Mouse (Mus musculus) lung, postnatal 0 days (tissue): ENCODE data around the gene Diaph3. TPM values are rescaled to one million over a fixed set of nuclear protein-coding genes. Genes with fewer than 3 reads are reported as not detected.

ENCODE experiments used
- ATAC-seq: fragments of 200-750 bp; cut with Nextera tagmentation; 2 replicates; pipeline ENCODE4 v1.8.0; 2017; ENCODE audit warnings: moderate library complexity
- DNase-seq: peaks from one replicate; pipeline ENCODE4 v3.0.0-alpha.2; 2016; ENCODE audit warnings: low spot score
- H3K27ac ChIP-seq: fragments of 300-500 bp; sonication (generic); 2 replicates; pipeline ENCODE4 v1.5.1; 2014; ENCODE audit warnings: antibody characterized with exemption, mild to moderate bottlenecking, low read length, mixed read lengths
- H3K27me3 ChIP-seq: fragments of 300-500 bp; sonication (generic); replicated peaks from 2 replicates; pipeline ENCODE4 v1.6.1; 2014; ENCODE audit warnings: low read length, mixed read lengths; ENCODE audit not compliant: insufficient read depth
- H3K36me3 ChIP-seq: fragments of 300-500 bp; sonication (generic); 2 replicates; pipeline ENCODE4 v1.6.1; 2014; ENCODE audit warnings: low read length, mixed read lengths; ENCODE audit not compliant: insufficient read depth
- H3K4me1 ChIP-seq: fragments of 300-500 bp; sonication (generic); 2 replicates; pipeline ENCODE4 v1.6.1; 2014; ENCODE audit warnings: antibody characterized with exemption, low read depth, low read length, mixed read lengths; ENCODE audit not compliant: insufficient read depth
- H3K4me2 ChIP-seq: fragments of 300-500 bp; sonication (generic); replicated peaks from 2 replicates; pipeline ENCODE4 v1.6.1; 2014; ENCODE audit warnings: low read depth, mild to moderate bottlenecking, low read length, moderate library complexity, mixed read lengths
- H3K4me3 ChIP-seq: fragments of 300-500 bp; sonication (generic); 2 replicates; pipeline ENCODE4 v1.5.1; 2014; ENCODE audit warnings: low read depth, low read length
- H3K9ac ChIP-seq: fragments of 300-500 bp; sonication (generic); replicated peaks from 2 replicates; pipeline ENCODE4 v1.6.1; 2014; ENCODE audit warnings: low read depth, mild to moderate bottlenecking
- H3K9me3 ChIP-seq: fragments of 300-500 bp; sonication (generic); 2 replicates; pipeline ENCODE4 v1.6.1; 2016; ENCODE audit warnings: low read length, mixed read lengths
- CTCF ChIP-seq: IDR thresholded peaks from 2 replicates; pipeline ENCODE4 v1.5.1; 2016; ENCODE audit warnings: antibody characterized with exemption, mild to moderate bottlenecking
- EP300 ChIP-seq: IDR thresholded peaks from 2 replicates; pipeline ENCODE4 v1.6.1; 2016; ENCODE audit warnings: antibody characterized with exemption, mild to moderate bottlenecking, control low read depth
- WGBS: fragments of 180-500 bp; shearing (Covaris S2); extraction: QIAGEN DNeasy Blood & Tissue Kit; methylation state at CpG from one replicate; pipeline ENCODE4 v1.1.7; 2014; 5-methylcytosine and 5-hydroxymethylcytosine counted together
- polyA plus RNA-seq: library from polyadenylated mRNA; unstranded; fragments of >200 nt; fragmentation: Nextera tagmentation; extraction: Ambion mirVana; gene quantifications from 2 replicates; pipeline ENCODE4 v1.2.1, GENCODE M21; 2015

Diaph3 gene
- polyA plus RNA-seq, 1 experiment from 2014 or later: 2.3 TPM

DNA sequence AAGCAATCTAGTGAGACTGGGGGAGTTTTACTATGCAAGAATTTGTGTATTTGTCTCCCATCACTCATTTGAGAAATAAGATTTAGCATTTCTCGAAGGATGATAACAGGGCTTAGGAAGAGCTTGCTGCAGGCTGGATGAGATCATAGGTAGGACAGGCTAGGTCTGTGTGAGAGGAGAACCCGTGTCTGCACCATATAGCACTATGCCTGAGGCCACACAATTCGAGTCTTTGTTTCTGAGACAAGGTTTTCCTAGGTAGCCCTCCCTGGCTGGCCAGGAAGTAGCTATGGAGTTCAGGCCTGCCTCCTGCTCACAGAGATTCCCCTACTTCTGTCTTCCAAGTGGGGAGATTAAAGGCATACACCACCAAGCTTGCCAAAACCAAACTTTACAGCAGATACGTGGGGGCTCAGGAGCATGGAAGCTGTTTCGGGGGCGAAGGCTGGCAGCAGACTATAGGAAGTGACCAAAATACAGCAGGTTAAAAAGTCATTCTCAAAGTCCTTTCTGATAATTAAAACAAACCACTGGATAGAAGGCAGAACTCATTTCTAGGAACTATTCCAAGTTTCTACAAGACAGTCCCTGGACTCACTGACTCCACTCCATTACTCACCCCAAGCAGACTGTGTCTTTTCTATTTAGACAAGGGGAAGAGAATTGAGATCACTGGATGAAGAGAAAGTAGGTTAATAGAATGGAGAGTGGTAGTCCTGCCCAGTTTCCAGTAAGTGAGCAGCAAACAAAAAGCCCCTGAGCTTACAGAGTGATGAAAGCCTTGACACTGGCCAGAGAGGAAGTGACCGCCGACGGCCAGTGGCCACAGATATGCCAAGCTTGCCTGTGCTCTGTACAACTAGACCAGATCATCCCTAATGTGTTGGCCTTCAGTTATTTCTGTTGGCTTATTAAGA lies 383.2 kb downstream of the Diaph3 start:
- 65% methylated on average over 9 of the region's 9 CpGs for WGBS
- no peak overlapping the region for H3K4me2 ChIP-seq
- no peaks in the 10 kb centered on the region for H3K4me1 ChIP-seq
- no peaks in the 10 kb centered on the region for H3K9me3 ChIP-seq
- TF ChIP-seq EP300 (no peak), CTCF (no peak)
- no peaks in the 10 kb centered on the region for H3K27me3 ChIP-seq
- DNase-seq (peak; percentile 22), ATAC-seq (no peak; the same call in 1 of the 2 replicates)
- no peak overlapping the region for H3K4me3 ChIP-seq
- no peak overlapping the region for H3K9ac ChIP-seq
- no peak overlapping the region for H3K27ac ChIP-seq
- H3K36me3 ChIP-seq: no peaks in the 10 kb centered on the region

- Histone ChIP-seq H3K27ac (no peak overlapping the region), H3K4me1 (no peaks in the 10 kb centered on the region), H3K4me3 (no peak overlapping the region), H3K9ac (no peak overlapping the region), H3K27me3 (no peaks in the 10 kb centered on the region), H3K9me3 (no peaks in the 10 kb centered on the region), H3K36me3 (no peaks in the 10 kb centered on the region), H3K4me2 (no peak overlapping the region)
- DNase-seq (no peak), ATAC-seq (no peak)
- TF ChIP-seq CTCF: no peak
- no peak for TF ChIP-seq EP300
- 57% methylated on average over 4 of the region's 4 CpGs for WGBS
These were observed 383.9 kb downstream of the Diaph3 start for GRCm38 (mm10) chr14:86757132-86757531.

GRCm38 (mm10) chr14:86750351-86750750 lies 390.7 kb downstream of the Diaph3 start:
- H3K4me2 ChIP-seq: no peak overlapping the region
- DNase-seq (no peak), ATAC-seq (no peak)
- no peak overlapping the region for H3K27ac ChIP-seq
- no peak for TF ChIP-seq CTCF
- TF ChIP-seq EP300: no peak
- H3K9ac ChIP-seq: no peak overlapping the region
- no peaks in the 10 kb centered on the region for H3K9me3 ChIP-seq
- no peaks in the 10 kb centered on the region for H3K4me1 ChIP-seq
- H3K36me3 ChIP-seq: no peaks in the 10 kb centered on the region
- H3K4me3 ChIP-seq: no peak overlapping the region
- H3K27me3 ChIP-seq: no peaks in the 10 kb centered on the region
- WGBS: 86% methylated on average over 7 of the region's 7 CpGs

DNA sequence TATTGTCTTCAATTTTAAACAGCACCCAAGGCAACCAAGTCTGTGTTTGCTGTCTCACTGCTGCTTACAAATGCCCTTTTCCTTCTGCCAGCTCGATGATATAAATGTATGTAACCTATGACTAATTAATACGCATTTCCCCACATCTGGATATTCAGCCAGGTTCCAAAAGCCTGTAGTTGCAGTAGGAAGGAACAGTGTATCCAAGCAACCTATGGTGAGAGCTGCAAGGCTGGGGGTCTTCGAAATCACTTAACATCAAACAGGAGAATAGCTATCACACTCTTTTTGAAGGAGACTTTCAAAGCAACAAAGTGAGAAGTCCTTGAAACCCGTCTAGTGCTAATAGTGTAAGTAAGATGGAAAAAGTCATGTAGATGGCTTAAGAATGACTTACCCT lies 391.6 kb downstream of the Diaph3 start:
- ATAC-seq (no peak), DNase-seq (no peak)
- no peaks in the 10 kb centered on the region for H3K27me3 ChIP-seq
- no peaks in the 10 kb centered on the region for H3K4me1 ChIP-seq
- no peak overlapping the region for H3K9ac ChIP-seq
- no peaks in the 10 kb centered on the region for H3K36me3 ChIP-seq
- no peaks in the 10 kb centered on the region for H3K9me3 ChIP-seq
- WGBS: 63% methylated on average over 4 of the region's 4 CpGs
- no peak overlapping the region for H3K27ac ChIP-seq
- TF ChIP-seq CTCF (no peak), EP300 (no peak)
- H3K4me2 ChIP-seq: no peak overlapping the region
- H3K4me3 ChIP-seq: no peak overlapping the region

GRCm38 (mm10) chr14:86748876-86749275 lies 392.2 kb downstream of the Diaph3 start:
- no peaks in the 10 kb centered on the region for H3K27me3 ChIP-seq
- H3K9me3 ChIP-seq: no peaks in the 10 kb centered on the region
- H3K4me1 ChIP-seq: no peaks in the 10 kb centered on the region
- no peak for ATAC-seq
- DNase-seq: no peak
- H3K27ac ChIP-seq: no peak overlapping the region
- 33% methylated on average over 7 of the region's 7 CpGs for WGBS
- H3K9ac ChIP-seq: no peak overlapping the region
- TF ChIP-seq CTCF (no peak), EP300 (no peak)
- H3K4me3 ChIP-seq: no peak overlapping the region
- no peak overlapping the region for H3K4me2 ChIP-seq
- no peaks in the 10 kb centered on the region for H3K36me3 ChIP-seq

DNA sequence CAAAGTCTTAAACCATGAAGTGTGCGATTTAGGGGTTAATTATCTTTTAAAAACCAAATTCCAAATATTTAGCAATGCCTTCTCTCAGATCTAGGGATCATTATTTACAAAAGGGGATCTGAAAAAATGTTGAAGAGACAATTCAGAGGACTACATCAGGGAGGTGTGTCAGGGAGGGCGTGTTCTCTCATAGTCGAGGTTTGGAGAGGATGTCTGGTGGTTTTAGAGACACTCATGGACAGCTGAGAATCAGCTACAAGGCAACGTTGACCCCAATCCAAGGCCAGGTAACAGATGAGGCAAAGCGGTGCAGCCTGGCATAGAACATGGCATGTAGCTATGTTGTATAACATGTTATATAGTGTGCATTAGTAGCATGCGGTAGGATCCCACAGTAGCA lies 396.5 kb downstream of the Diaph3 start:
- Histone ChIP-seq H3K4me1 (no peaks in the 10 kb centered on the region), H3K9ac (no peak overlapping the region), H3K27me3 (no peaks in the 10 kb centered on the region), H3K4me2 (no peak overlapping the region), H3K27ac (no peak overlapping the region), H3K36me3 (no peaks in the 10 kb centered on the region), H3K4me3 (no peak overlapping the region), H3K9me3 (no peaks in the 10 kb centered on the region)
- 70% methylated on average over 6 of the region's 6 CpGs for WGBS
- DNase-seq (no peak), ATAC-seq (no peak)
- TF ChIP-seq EP300 (no peak), CTCF (no peak)
